Mouse (Mus musculus): ENCODE measurements around the gene Foxn4.

- TF ChIP-seq ZNF384 (IDR thresholded peaks at IDR 0.05; ENCODE audit: low read depth, low read length) (no peak), POLR2A (IDR thresholded peaks at IDR 0.05; ENCODE audit: low read depth, low read length) (no peak), ETS1 (conservative IDR thresholded peaks at IDR 0.05; ENCODE audit: low read depth, low read length) (no peak), MAZ (IDR thresholded peaks at IDR 0.05; ENCODE audit: low read depth, low read length) (no peak)
These were observed 47.6 kb downstream of the Foxn4 start for GRCm38 (mm10) chr5:114226051-114226450.

Measured in CH12.LX (cell line).